Mouse (Mus musculus) megakaryocyte-erythroid progenitor cell, adult 5-6 weeks (primary cell): ENCODE data around the gene Olfr15. TPM values are rescaled to one million over a fixed set of nuclear protein-coding genes. Genes with fewer than 3 reads are reported as not detected.
"Not testable (repeated sequence)": the region's sequence is repeated elsewhere in the genome, so short reads cannot be mapped to it uniquely, and the experiment has no call there.

Experiments used
- ATAC-seq: replicated peaks from 2 replicates; pipeline ENCODE4 v1.8.0; 2016; ENCODE audit warnings: mild to moderate bottlenecking, inconsistent platforms; ENCODE audit not compliant: severe bottlenecking, poor library complexity, low FRiP score, low TSS enrichment
- total RNA-seq, 2 experiments: library from RNA; stranded (forward) in 1 of 2; stranded (reverse) in 1 of 2; fragments of 200-1000, 215-1000 nt in 1 of 2; fragments of >200 nt in 1 of 2; fragmentation: Nextera tagmentation in 1 of 2; gene quantifications; 2 replicates each; pipeline ENCODE4 v1.2.3; 2014 to 2017

Olfr15 gene
- total RNA-seq (2014; fragmentation: Nextera tagmentation) (not detected in 2 replicates), total RNA-seq (2017) (not detected in 2 replicates)

DNA sequence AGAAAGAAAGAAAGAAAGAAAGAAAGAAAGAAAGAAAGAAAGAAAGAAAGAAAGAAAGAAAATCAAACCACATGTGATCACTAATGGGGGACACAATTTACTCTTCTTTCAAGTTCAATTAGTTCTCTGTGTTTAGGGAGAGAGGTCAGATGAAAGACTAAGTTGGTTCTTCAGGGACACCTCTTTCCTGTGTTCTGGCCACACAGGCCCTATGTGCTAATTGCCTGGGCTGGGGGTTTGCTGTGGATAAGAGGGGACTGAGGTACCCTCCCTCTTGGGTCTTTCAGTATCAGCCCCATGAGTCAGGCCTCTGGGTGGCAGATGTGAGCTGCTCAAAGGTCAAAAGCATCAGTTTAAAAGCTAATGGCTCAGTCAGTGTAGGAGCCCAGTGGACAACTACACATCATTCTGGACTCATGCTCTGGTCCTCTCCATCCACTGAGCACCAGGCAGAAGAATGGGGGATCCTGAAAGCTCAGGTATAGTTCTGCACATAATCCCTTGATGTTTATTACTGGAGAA, at the start of gene Olfr15:
Gene Olfr15, plus strand, starts transcription at position 291 of the 522 bp plus-strand sequence.
- ATAC-seq = no peak

DNA sequence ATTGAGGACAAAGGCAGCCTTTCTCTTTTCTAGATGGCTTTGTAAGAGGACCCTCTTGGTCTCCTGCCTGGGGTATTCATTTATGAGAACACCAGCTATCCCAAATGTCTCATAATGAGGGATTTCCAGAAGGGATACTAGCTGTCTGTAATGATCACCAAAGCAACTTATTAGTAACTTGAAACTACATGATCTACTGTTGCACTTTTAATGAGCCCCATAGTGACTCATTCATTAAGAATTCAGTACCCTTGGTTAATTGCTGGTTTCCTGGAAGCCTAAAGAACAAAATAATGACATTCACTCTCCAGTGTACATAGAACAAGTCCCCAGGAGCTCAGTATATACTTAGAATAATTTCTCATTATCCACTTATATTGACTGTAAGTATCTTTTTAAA, 49.4 kb upstream of the Olfr15 start:
- no peak for ATAC-seq

DNA sequence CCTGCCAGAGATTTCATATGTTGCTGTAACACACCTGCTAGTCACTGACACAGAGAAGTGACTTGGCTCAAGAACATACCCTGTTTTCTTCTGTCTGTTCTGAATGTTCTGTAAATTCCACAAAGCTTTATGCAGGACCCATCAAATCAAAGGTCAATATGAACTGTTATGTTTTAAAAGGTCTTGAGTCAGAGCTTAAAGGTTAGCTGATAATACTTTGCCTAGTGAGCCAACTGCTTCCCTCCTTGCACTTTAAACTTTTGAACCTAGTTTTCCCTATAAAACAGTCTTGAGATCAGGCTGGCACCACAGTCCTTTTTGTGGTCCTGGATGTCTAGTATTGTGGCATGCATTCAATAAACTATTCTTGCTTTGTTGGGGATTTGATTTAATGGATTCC, 42.3 kb upstream of the Olfr15 start:
- ATAC-seq = no peak

DNA sequence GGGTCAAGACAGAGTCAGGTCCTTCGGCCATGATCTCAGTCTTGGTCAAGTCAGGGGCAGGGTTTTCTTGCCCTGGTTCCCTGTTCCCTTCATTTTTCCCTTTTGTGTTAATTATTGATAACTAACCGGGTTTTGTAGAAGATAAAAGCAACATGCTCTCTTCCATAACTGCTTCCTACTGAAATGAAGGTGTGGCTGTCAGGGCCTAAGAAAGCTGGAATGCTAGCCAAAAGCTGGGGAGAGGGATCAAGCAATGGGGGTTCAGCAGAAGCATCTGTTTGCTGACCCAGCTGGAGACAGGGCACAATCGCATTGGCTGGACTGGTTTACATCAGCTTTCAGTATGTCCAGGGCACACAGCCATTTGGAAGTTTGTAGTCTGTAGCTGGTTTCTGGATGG, 22.5 kb upstream of the Olfr15 start:
- no peak for ATAC-seq

DNA sequence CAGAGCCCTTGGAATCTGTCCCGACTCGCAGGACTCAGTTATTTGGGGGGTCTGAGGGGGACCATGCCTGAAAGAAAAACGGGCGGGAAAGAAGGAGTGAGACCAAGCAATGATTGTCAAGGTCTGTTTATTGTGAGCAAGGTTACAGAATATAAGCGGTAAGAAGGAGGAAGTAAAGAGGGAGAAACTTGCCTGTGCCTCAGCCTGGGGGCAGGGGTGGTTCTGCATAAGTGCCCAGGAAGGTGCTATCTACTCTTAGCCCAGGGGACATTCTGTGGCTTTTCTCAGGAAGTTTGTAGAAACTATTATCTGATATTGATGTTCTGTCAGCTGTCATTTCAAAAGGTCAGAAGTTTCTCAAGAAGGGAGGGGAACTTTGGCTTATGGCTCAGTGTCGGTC, 16.0 kb upstream of the Olfr15 start:
- ATAC-seq = not testable (repeated sequence)

DNA sequence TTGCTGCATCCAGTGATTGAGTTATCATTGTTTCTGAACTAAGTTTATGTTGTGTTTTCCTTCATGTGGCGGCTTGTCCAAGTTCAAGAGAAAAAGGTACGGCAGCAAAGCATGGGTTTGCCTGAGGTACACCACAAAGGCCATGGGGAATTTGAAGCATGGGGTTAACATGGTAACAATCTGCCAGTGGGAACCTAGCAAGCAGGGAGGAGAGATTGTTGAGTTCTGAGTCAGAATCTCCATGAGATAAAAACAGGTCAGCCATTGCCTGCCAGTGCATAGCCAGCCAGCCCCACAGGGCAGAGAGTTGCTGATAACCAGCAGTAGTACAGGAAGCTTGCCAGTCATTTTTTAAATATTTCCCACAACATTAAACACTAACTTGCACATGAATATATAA, 10.5 kb upstream of the Olfr15 start:
- ATAC-seq = no peak

DNA sequence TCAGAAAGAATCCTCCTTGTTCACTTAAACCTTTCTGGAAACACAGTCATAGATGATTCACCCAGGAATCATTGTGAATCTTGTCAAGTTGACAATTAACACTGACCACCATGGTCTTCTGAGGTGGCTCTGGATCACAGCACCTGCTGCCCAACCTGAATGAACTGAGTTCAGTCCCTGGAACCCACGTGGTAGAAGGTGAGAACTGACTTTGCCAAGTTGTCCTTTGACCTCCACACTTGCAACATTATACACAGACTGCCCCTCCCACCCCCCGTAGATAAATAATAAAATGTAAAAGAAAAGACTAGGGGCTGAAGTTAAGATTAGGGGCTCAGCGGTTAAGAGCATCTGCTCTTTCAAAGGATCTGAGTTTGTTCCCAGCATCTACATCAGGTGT, 2.7 kb upstream of the Olfr15 start:
- no peak for ATAC-seq

DNA sequence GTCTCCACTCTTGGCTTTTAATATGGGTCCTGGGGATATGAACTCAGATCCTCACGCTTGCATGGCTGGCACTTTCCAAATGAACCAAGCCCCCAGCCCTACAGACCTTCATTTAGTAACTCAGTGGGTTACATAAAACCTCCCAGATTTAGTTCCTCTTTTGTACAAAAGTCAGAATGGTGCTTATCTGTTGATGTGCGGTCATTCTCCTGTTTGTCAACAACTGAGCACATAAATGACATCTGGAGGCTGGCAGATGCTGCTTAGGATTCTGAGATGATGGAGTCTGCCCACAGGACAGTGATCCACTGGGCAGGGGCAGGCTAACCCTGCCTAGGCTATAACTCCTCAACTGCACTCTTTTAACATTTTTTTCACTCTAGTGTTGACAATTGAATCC, 951 bp upstream of the Olfr15 start:
- no peak for ATAC-seq

DNA sequence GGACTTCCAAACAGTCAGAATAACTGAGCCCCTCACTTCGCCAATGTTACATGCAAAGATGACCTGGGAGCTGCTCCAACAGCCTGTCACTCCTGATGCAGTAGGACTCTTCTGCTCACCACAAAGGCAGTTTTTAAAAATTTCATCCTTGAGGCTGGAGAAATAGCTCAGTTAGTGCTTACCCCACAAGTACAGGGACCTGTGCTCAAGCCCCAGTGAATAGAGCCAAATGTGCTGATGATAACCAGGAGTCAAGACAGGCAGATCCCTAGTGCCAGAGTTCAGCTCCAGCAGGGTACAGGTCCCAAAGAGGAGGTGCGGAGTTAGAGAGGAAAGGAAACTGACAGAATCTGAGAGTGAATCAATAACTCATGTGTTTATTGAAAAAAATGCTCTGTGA, 4.8 kb downstream of the Olfr15 start:
- ATAC-seq = no peak

DNA sequence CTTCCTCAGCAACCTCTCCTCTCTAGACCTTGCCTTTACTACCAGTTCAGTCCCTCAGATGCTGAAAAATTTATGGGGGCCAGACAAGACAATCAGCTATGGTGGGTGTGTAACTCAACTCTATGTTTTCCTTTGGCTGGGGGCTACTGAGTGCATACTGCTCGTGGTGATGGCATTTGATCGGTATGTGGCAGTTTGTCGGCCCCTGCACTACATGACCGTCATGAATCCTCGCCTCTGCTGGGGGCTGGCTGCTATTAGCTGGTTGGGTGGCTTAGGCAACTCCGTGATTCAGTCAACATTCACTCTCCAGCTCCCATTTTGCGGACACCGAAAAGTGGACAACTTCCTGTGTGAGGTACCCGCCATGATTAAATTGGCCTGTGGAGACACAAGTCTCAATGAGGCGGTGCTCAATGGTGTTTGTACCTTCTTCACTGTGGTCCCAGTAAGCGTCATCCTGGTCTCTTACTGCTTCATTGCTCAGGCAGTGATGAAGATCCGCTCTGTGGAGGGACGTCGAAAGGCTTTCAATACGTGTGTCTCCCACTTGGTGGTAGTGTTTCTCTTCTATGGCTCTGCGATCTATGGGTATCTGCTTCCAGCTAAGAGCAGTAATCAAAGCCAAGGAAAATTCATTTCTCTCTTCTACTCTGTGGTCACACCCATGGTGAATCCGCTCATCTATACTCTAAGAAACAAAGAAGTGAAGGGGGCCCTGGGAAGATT, 8.6 kb downstream of the Olfr15 start:
- ATAC-seq = no peak; the same call in 1 of the 2 replicates

DNA sequence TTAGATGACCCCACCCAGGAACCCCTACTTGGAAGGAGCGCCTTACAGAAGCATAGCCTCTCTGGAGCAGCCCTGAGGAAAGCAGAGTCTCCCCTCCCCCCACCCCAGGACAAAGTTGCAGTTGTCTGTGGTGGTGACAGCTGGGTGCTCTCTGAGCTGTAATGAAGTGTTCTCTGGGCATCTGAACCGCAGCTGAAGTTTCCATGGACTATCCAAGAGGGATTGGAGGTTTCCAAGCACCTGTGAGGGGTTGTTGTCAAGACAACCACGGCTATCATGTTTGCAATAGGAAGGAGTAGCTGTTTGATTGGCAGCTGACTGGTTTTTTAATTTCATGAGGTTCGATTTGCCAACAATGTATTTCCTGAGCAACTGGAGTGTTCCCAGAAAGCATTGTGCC, 12.3 kb downstream of the Olfr15 start:
- ATAC-seq = no peak

DNA sequence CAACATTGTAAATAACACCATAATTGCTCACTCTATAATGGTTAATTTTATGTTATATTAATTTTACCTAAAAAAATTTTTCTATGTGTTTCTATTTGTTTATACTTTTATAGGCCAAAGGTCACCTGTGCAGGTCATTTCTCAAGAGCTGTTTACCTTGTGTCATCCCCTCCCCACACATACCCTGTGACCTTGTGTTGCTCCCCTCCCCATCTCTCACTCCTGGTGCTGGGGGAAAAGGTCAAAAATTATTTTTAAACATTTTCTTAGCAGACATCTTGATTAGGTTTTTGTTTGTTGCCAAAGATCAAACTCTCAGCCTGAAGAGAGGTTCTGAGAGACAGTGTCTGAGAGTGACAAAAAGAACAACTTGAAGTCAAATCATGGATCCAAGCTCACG, 13.1 kb downstream of the Olfr15 start:
- no peak for ATAC-seq

DNA sequence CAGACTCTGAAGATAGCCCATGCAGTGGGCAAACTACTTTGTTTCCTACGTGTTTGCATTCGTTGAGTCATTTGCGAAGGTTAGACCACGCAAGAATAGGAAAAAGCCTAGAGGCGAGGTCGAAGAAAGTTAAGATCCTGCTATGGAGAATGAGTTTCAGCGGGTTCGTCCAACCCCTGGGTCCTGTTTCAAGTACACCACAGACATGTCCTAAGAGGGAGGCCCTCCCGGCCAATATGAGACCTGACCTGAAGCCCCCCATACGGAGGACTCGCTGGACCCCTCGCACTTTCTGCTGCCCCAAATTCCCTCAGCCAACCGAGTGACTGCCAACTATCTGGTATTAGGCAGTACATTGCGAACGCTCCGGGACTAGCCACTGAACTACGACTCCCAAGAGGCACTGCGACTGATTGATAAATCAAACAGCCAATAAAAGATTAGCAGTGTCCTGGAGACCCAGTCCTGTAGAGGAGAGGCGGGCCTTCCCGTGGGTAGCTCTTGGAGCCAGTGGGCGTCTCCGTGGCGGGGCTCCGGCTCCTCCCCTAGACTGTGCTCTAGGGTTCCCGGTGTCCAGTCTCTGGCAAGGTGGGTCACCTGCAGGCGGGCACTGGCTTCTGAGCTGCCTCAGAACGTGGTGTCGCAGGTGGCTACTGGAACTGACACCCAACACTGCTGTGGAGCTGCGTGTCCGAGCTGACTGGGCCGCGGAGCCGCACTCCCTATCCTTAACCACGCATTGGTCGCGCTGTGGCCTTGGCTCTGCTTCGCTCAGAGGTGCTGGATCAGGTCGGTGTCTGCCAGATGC, 16.2 kb downstream of the Olfr15 start, which contains the start of gene Zfp174:
Gene Zfp174, plus strand, starts transcription at position 558 of the 808 bp plus-strand sequence.
- ATAC-seq = peak; percentile 98

DNA sequence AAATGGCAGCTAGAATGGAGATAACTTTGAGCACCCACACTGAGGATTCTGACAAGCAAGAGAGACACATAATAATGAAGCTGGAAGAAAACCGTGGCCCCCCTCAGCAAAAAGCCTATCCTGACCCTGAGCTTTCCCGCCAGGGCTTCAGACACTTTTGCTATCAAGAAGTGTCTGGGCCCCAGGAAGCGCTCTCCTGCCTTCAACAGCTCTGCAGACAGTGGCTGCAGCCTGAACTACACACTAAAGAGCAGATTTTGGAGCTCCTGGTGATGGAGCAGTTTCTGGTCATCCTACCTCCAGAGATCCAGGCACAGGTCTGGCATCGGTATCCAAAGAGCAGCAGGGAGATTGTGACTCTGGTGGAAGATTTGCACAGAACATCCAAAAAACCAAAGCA, 17.2 kb downstream of the Olfr15 start:
- ATAC-seq = no peak

DNA sequence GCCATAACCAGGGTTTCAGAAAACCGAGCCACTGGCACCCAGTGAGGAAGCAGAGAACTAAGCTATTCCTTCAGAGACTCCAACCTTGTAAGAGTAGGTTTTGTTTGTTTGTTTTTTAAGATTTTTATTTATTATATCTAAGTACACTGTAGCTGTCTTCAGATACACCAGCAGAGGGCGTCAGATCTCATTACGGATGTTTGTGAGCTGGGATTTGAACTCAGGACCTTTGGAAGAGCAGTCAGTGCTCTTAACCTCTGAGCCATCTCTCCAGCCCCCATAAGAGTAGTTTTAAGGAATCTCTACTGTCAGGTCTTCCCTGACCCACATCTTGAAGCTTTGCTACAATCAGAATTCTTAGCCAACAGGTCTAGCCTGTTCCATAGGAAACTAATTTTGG, 17.7 kb downstream of the Olfr15 start:
- ATAC-seq = no peak

DNA sequence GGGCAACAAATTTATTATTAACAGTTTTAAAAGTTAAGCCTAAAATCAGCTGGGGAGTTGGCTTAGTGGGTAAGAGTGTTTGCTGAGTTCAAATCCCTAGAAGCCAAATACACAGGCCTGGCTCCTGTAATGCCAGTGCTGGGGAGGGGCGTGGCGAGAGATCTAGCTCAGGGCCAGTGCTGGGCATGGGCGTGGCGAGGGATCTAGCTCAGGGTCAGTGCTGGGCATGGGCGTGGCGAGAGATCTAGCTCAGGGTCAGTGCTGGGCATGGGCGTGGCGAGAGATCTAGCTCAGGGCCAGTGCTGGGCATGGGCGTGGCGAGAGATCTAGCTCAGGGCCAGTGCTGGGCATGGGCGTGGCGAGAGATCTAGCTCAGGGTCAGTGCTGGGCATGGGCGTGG, 20.6 kb downstream of the Olfr15 start:
- not testable (repeated sequence) for ATAC-seq

DNA sequence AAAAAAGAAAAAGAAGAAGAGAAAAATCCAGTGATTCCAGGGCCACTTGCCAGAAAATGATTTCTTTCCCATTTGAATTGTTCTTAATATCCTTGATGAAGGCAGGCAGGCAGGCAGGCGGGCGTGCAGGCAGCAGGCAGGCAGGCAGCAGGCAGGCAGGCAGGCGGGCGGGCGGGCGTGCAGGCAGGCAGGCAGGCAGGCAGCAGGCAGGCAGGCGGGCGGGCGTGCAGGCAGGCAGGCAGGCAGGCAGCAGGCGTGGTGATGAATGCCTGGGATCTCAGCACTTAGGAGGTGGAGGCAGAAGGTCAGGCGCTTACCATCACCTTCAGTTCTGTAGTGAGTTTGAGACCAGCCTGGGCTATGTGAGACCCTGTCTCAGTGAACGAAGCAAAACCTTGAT, 21.9 kb downstream of the Olfr15 start:
- ATAC-seq = no peak

DNA sequence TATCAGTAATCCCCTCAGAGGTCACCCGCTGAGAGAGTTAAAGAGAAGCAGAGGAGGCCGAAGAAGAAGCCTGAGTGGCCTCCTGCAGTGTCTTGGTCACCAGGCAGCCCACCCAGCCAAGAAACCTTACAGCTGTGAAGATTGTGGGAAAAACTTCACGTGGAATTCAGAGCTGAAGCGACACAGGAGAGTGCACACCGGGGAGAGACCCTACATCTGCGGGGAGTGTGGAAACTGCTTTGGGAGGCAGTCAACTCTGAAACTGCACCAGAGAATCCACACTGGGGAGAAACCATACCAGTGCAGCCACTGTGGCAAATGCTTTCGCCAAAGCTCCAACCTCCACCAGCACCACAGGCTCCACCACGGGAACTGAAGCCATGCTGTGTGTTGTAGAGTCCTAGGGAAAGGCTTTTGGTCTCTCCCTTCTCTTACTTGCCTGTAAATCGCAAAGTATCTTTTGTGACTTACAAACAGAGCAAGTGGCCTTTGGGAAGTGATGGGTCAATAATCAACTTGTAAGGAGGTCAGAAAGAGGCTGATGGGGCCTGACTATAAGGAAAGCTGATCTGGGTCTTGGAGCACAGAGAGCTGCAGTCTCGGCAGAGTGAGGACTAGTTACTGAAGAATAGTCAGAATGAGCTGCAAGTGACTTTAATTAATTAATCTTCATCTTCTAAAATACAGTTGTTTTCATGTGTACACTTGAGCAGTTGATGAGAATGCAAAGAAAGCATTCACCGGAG, 23.9 kb downstream of the Olfr15 start:
- no peak for ATAC-seq

DNA sequence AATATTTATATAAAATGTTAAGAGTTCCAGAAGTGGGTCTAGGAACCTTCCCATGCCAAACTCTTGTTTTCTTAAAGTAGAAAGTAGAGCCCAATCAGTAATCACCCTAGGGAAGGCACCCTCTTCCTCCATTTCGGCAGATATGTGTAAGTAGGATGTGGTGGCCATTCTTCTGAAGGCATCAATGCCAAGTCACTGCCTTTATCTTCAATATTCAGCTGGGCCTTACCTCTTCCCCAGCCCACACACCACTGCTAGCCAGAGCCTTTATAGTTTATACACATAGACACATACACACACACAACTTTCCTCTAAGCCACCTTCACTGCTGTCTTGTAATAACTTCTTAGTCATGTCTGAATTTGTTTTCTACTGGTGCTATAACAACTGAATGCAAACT, 25.1 kb downstream of the Olfr15 start:
- peak; percentile 76 for ATAC-seq

DNA sequence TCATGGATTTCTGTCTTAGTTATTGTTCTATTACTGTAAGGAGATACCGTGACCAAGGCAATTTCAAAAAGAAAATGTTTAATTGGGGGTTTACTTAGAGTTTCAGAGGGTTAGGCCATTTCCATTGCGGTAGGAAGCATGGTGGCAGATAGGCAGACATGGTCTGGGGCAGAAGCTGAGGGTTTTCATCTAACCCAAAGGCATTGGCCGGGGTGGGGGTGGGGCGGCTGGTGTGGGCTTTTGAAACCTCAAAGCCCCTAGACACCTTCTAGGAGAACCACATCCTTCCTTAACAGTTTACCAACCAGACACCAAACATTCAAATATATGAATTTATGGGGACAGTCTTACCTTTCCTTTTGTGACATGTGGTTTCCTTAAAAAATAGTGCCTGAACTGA, 28.6 kb downstream of the Olfr15 start:
- no peak for ATAC-seq
